Comparison of ENCODE assay signal across 15 mouse cellular contexts in the genomic region with DNA sequence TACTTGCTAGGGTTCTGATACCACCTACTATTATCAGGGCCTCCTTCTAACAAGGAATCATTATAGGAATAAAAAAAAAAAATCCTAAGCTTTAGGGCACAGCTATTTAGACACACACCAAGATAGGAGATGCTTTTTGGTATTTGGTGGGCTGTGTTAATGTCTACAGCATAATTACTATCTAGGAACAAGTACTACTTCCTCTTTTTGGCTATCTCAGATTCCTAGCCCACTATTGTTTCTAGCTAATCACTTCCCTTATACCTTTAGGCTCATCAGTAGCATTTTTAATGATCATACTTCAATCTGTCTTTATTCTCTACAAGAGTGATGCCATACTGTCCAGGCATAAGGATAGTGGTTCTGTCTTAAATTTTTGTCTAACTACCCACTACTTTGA.
"Had no signal": no experiment of that assay in that cellular context is flagged by ENCODE, and none has a peak within 500 bp of the region (broad histone marks: within the 10 kb centered on the region; RNA-seq: fewer than 3 reads in every experiment).

No protein-coding gene starts in this region.

- ATAC-seq: midbrain, embryonic 16.5 days had no signal

- H3K4me3 ChIP-seq: megakaryocyte, embryonic 14.5 days; midbrain, embryonic 12.5 days; myocyte; neural tube, embryonic 12.5 days had no signal

- DNase-seq: lung, adult 18-20 months; lung, embryonic 14.5 days; lung, postnatal 10 days; lung, postnatal 4 days; midbrain, embryonic 14.5 days; right cerebral cortex, postnatal 14 days; thymus, adult 18-20 months; thymus, postnatal 14 days; thymus, postnatal 36 days had no signal

- H3K27ac ChIP-seq: liver, embryonic 14.5 days; midbrain, embryonic 12.5 days; neural tube, embryonic 12.5 days had no signal
